Mouse (Mus musculus) cerebellum, adult 2 months (tissue): ENCODE results near the gene Hpd.

Experiments
- CTCF ChIP-seq: fragments of 200-500 bp; IDR thresholded peaks from 2 replicates; pipeline ENCODE4 v1.5.1; 2011; ENCODE audit warnings: low read depth, mild to moderate bottlenecking, control low read depth, low read length, moderate library complexity, borderline replicate concordance; ENCODE audit not compliant: insufficient read depth
- POLR2A ChIP-seq: fragments of 200-500 bp; IDR thresholded peaks from 2 replicates; pipeline ENCODE4 v1.6.1; 2011; ENCODE audit warnings: low read length, control low read depth, borderline replicate concordance; ENCODE audit not compliant: insufficient read depth

- no peak for TF ChIP-seq CTCF
- no peak for TF ChIP-seq POLR2A
Measured at GRCm38 (mm10) chr5:123192606-123193150, 10.2 kb upstream of the Hpd start.
